Mouse (Mus musculus) liver, embryonic 11.5 days (tissue): Measurements from ENCODE around the gene Sult2a5. TPM values are rescaled to one million over a fixed set of nuclear protein-coding genes. Genes with fewer than 3 reads are reported as not detected.

Experiments
- ATAC-seq: fragments of 200-750 bp; cut with Nextera tagmentation; replicated peaks from 2 replicates; pipeline ENCODE4 v1.8.0; 2017; ENCODE audit warnings: moderate number of reproducible peaks, mild to moderate bottlenecking, moderate TSS enrichment, moderate library complexity; ENCODE audit not compliant: low FRiP score
- DNase-seq: peaks from one replicate; pipeline ENCODE4 v3.0.0-alpha.2; 2017; ENCODE audit warnings: low spot score
- H3K27ac ChIP-seq: fragments of 300-500 bp; sonication (generic); 2 replicates; pipeline ENCODE4 v1.5.1; 2014; ENCODE audit warnings: mild to moderate bottlenecking, low read depth, low read length, control low read depth
- H3K27me3 ChIP-seq: fragments of 300-500 bp; sonication (generic); replicated peaks from 2 replicates; pipeline ENCODE4 v1.6.1; 2014; ENCODE audit warnings: low read length, mixed read lengths; ENCODE audit not compliant: control insufficient read depth, insufficient read depth
- H3K36me3 ChIP-seq: fragments of 300-500 bp; sonication (generic); 2 replicates; pipeline ENCODE4 v1.6.1; 2014; ENCODE audit warnings: mild to moderate bottlenecking, low read length, moderate library complexity, mixed read lengths; ENCODE audit not compliant: control insufficient read depth, insufficient read depth
- H3K4me1 ChIP-seq: fragments of 300-500 bp; sonication (generic); replicated peaks from 2 replicates; pipeline ENCODE4 v1.6.1; 2014; ENCODE audit warnings: low read length, mixed read lengths; ENCODE audit not compliant: control insufficient read depth, insufficient read depth
- H3K4me2 ChIP-seq: fragments of 300-500 bp; sonication (generic); 2 replicates; pipeline ENCODE4 v1.6.1; 2014; ENCODE audit warnings: mild to moderate bottlenecking, control low read depth, moderate library complexity
- H3K4me3 ChIP-seq: fragments of 300-500 bp; sonication (generic); 2 replicates; pipeline ENCODE4 v1.5.1; 2014; ENCODE audit warnings: low read depth, low read length, control low read depth
- H3K9ac ChIP-seq: fragments of 300-500 bp; sonication (generic); 2 replicates; pipeline ENCODE4 v1.6.1; 2014; ENCODE audit warnings: low read depth, low read length, control low read depth
- H3K9me3 ChIP-seq: fragments of 300-500 bp; sonication (generic); 2 replicates; pipeline ENCODE4 v1.6.1; 2016; ENCODE audit warnings: low read length, inconsistent platforms, mixed read lengths; ENCODE audit not compliant: control insufficient read depth
- polyA plus RNA-seq: library from polyadenylated mRNA; unstranded; fragments of >200 nt; fragmentation: Nextera tagmentation; extraction: Ambion mirVana; gene quantifications from 2 replicates; pipeline ENCODE4 v1.2.1, GENCODE M21; 2014

Gene Sult2a5
- polyA plus RNA-seq: not detected in 2 replicates

GRCm38 (mm10) chr7:13623667-13624066, at the start of gene Sult2a5:
Gene Sult2a5, plus strand, starts transcription at chr7:13623967.
- ATAC-seq (no peak), DNase-seq (no peak)
- no peaks in the 10 kb centered on the region for H3K9me3 ChIP-seq
- H3K9ac ChIP-seq: no peak within 1 kb of the TSS
- H3K27ac ChIP-seq: no peak within 1 kb of the TSS
- H3K27me3 ChIP-seq: no peaks in the 10 kb centered on the region
- no peaks in the 10 kb centered on the region for H3K36me3 ChIP-seq
- no peak within 1 kb of the TSS for H3K4me2 ChIP-seq
- H3K4me3 ChIP-seq: no peak within 1 kb of the TSS
- H3K4me1 ChIP-seq: no peaks in the 10 kb centered on the region

Other genes starting within 250 kb of the Sult2a5 start
- gene Cabp5, start 225.8 kb upstream of the Sult2a5 start, polyA plus RNA-seq: 0.14 TPM in 1 of 2 replicates, not detected in the other
- gene Bsph1, start 173.1 kb upstream of the Sult2a5 start, polyA plus RNA-seq: not detected in 2 replicates
- not detected in 2 replicates for gene Bsph2, start 52.9 kb upstream of the Sult2a5 start, polyA plus RNA-seq
- gene Sult2a2, start 109.5 kb downstream of the Sult2a5 start, polyA plus RNA-seq: not detected in 2 replicates
- 0.18 TPM in 1 of 2 replicates, not detected in the other for gene Sult2a1, start 213.4 kb downstream of the Sult2a5 start, polyA plus RNA-seq